Mouse (Mus musculus) myocyte (in vitro differentiated cells): ENCODE data around the gene Msrb1.

Experiments
- CEBPB ChIP-seq: IDR thresholded peaks from 2 replicates; pipeline ENCODE4 v1.6.1; 2011; ENCODE audit warnings: mild to moderate bottlenecking, moderate library complexity; ENCODE audit not compliant: poor library complexity, insufficient read depth, severe bottlenecking
- MAX ChIP-seq: IDR thresholded peaks from one replicate; pipeline ENCODE4 v1.6.1; 2011; ENCODE audit warnings: low read depth, mild to moderate bottlenecking, control low read depth
- MYOD1 ChIP-seq, 3 experiments: IDR thresholded peaks; one replicate each; pipeline ENCODE4 v1.6.1; 2011; ENCODE audit warnings: control low read depth in 2 of 3, low read depth in 2 of 3, mild to moderate bottlenecking in 2 of 3, moderate library complexity in 1 of 3; ENCODE audit not compliant: insufficient read length in 2 of 3, control insufficient read depth in 1 of 3
- POLR2A ChIP-seq: IDR thresholded peaks from one replicate; pipeline ENCODE4 v1.6.1; 2011; ENCODE audit warnings: low read depth, mild to moderate bottlenecking, control low read depth, moderate library complexity; ENCODE audit not compliant: insufficient read length
- POLR2AphosphoS2 ChIP-seq: IDR thresholded peaks from one replicate; pipeline ENCODE4 v1.6.1; 2011; ENCODE audit warnings: low read depth, control low read depth; ENCODE audit not compliant: insufficient read length
- SRF ChIP-seq: IDR thresholded peaks from one replicate; pipeline ENCODE4 v1.6.1; 2011; ENCODE audit warnings: low read depth; ENCODE audit not compliant: control insufficient read depth, insufficient read length
- TCF12 ChIP-seq: IDR thresholded peaks from one replicate; pipeline ENCODE4 v1.6.1; 2011; ENCODE audit warnings: mild to moderate bottlenecking, control low read depth; ENCODE audit not compliant: poor library complexity, insufficient read depth, severe bottlenecking
- USF1 ChIP-seq: IDR thresholded peaks from one replicate; pipeline ENCODE4 v1.6.1; 2011; ENCODE audit warnings: low read depth, mild to moderate bottlenecking, control low read depth, moderate library complexity

DNA sequence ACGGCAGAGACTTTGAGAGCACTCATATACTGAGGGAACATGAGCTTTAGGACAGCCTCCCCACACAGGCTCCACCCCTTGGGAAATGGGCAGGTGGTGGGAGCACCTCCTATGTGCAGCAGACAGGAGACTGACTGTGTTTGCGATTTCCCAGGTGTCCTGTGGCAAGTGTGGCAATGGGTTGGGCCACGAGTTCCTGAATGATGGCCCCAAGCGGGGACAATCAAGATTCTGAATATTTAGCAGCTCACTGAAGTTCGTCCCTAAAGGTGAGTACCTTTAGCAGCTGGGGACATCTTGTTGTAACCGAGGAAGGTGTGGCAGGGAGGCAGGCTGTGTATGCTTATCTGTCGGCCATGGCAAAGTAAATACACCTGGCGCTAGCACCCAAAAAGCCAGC, 3.5 kb downstream of the Msrb1 start:
- TF ChIP-seq USF1, result no peak
- TF ChIP-seq SRF, result no peak
- TF ChIP-seq POLR2AphosphoS2, result no peak
- no peak for TF ChIP-seq POLR2A
- no peak for TF ChIP-seq MYOD1 (IDR thresholded peaks at IDR 0.05; ENCODE audit: control insufficient read depth in 1 of 3, insufficient read length in 2 of 3, low read depth in 2 of 3)
- TF ChIP-seq MAX, result no peak
- no peak for TF ChIP-seq TCF12
- TF ChIP-seq CEBPB, result no peak
